In genomic region chr8:34325841-34326613, GRCm38 (mm10) we compare ENCODE assay signal across 8 mouse cellular contexts.
A peak's percentile ranks its signal among the peaks of the same experiment; 100 is the strongest.
DNase-seq lines count a peak whose midpoint lies in the region; ATAC-seq and TF ChIP-seq lines count a peak whose summit lies in the region.

No protein-coding gene starts in this region.

- H3K4me3 ChIP-seq in lung, embryonic 16.5 days (ENCODE audit: low read length) = peak overlapping the region; percentile 15
- H3K4me3 ChIP-seq in lung, adult 2 months (replicated peaks; ENCODE audit: extremely low read depth, low read depth, low read length) = no peak overlapping the region
- peak overlapping the region; percentile 10 for H3K4me3 ChIP-seq in hindbrain, postnatal 0 days (ENCODE audit: low read length)
- H3K4me3 ChIP-seq in midbrain, embryonic 11.5 days (ENCODE audit: low read depth, low read length) = peak overlapping the region; percentile 29
- H3K4me3 ChIP-seq in stomach, postnatal 0 days (ENCODE audit: low read depth, low read length) = no peak overlapping the region

- ATAC-seq in lung, embryonic 16.5 days (ENCODE audit: low read depth) = no peak
- ATAC-seq in hindbrain, postnatal 0 days = peak; percentile 90
- ATAC-seq in midbrain, embryonic 11.5 days (ENCODE audit: low FRiP score) = peak; percentile 84
- no peak for ATAC-seq in stomach, postnatal 0 days (ENCODE audit: low FRiP score, low TSS enrichment)

- H3K4me1 ChIP-seq in lung, embryonic 16.5 days (replicated peaks; ENCODE audit: control insufficient read depth, insufficient read depth, low read length) = peaks cover 11% of the 10 kb centered on the region
- no peaks in the 10 kb centered on the region for H3K4me1 ChIP-seq in lung, adult 2 months (ENCODE audit: control insufficient read depth, insufficient read depth, low read length)
- H3K4me1 ChIP-seq in hindbrain, postnatal 0 days (ENCODE audit: insufficient read depth, low read length) = peaks cover 8% of the 10 kb centered on the region; the same call in 1 of the 2 replicates
- peaks cover 23% of the 10 kb centered on the region for H3K4me1 ChIP-seq in midbrain, embryonic 11.5 days (ENCODE audit: control insufficient read depth, insufficient read depth, low read length)
- H3K4me1 ChIP-seq in stomach, postnatal 0 days (replicated peaks; ENCODE audit: control insufficient read depth, insufficient read depth) = no peaks in the 10 kb centered on the region

- peak overlapping the region; percentile 50 for H3K4me2 ChIP-seq in lung, embryonic 16.5 days (ENCODE audit: low read depth, low read length)
- H3K4me2 ChIP-seq in hindbrain, postnatal 0 days (ENCODE audit: low read depth, low read length) = peak overlapping the region; percentile 54
- H3K4me2 ChIP-seq in midbrain, embryonic 11.5 days = peak overlapping the region; percentile 65
- peak overlapping the region; percentile 35 for H3K4me2 ChIP-seq in stomach, postnatal 0 days (replicated peaks; ENCODE audit: low read depth)

- no peaks in the 10 kb centered on the region for H3K27me3 ChIP-seq in lung, embryonic 16.5 days (ENCODE audit: control insufficient read depth, insufficient read depth, low read depth, low read length)
- H3K27me3 ChIP-seq in hindbrain, postnatal 0 days (ENCODE audit: insufficient read depth, low read length) = no peaks in the 10 kb centered on the region
- no peaks in the 10 kb centered on the region for H3K27me3 ChIP-seq in midbrain, embryonic 11.5 days (ENCODE audit: control insufficient read depth, insufficient read depth, low read length)
- no peaks in the 10 kb centered on the region for H3K27me3 ChIP-seq in stomach, postnatal 0 days (ENCODE audit: control insufficient read depth, insufficient read depth, low read length)

- no peak for TF ChIP-seq CTCF in lung, adult 2 months (IDR thresholded peaks at IDR 0.05; ENCODE audit: insufficient read depth, low read length)
- TF ChIP-seq CTCF in hindbrain, postnatal 0 days (IDR thresholded peaks at IDR 0.05; ENCODE audit: low read depth) = no peak
- TF ChIP-seq CTCF in stomach, postnatal 0 days (IDR thresholded peaks at IDR 0.05; ENCODE audit: low read depth) = no peak

- 2% methylated on average over 14 of the region's 17 CpGs for WGBS in lung, embryonic 16.5 days
- WGBS in lung, adult 2 months = 14% methylated on average over 15 of the region's 17 CpGs
- 4% methylated on average over 14 of the region's 17 CpGs for WGBS in hindbrain, postnatal 0 days
- WGBS in midbrain, embryonic 11.5 days = 1% methylated on average over 14 of the region's 17 CpGs
- WGBS in stomach, postnatal 0 days = 5% methylated on average over 14 of the region's 17 CpGs

- no peak overlapping the region for H3K27ac ChIP-seq in lung, embryonic 16.5 days (ENCODE audit: low read length)
- H3K27ac ChIP-seq in hindbrain, postnatal 0 days = peak overlapping the region; percentile 73
- peak overlapping the region; percentile 67 for H3K27ac ChIP-seq in midbrain, embryonic 11.5 days (ENCODE audit: low read depth, low read length)
- H3K27ac ChIP-seq in stomach, postnatal 0 days (replicated peaks) = no peak overlapping the region

- H3K9me3 ChIP-seq in lung, embryonic 16.5 days (ENCODE audit: control insufficient read depth, low read length) = no peaks in the 10 kb centered on the region
- H3K9me3 ChIP-seq in hindbrain, postnatal 0 days (ENCODE audit: low read length) = no peaks in the 10 kb centered on the region
- H3K9me3 ChIP-seq in midbrain, embryonic 11.5 days (ENCODE audit: control insufficient read depth, low read length) = no peaks in the 10 kb centered on the region
- H3K9me3 ChIP-seq in stomach, postnatal 0 days (ENCODE audit: control insufficient read depth, low read length) = no peaks in the 10 kb centered on the region

- no peak overlapping the region for H3K9ac ChIP-seq in lung, embryonic 16.5 days (ENCODE audit: low read length)
- H3K9ac ChIP-seq in hindbrain, postnatal 0 days (replicated peaks; ENCODE audit: low read length) = peak overlapping the region; percentile 40; the same call in 1 of the 2 replicates
- H3K9ac ChIP-seq in midbrain, embryonic 11.5 days (ENCODE audit: low read length) = peak overlapping the region; percentile 52
- H3K9ac ChIP-seq in stomach, postnatal 0 days (ENCODE audit: low read length) = no peak overlapping the region

- DNase-seq in lung, adult 2 months = no peak
- DNase-seq in embryo, embryonic 11.5 days (ENCODE audit: low read depth, low spot score) = peak; percentile 29
- DNase-seq in hindbrain, postnatal 0 days (ENCODE audit: low spot score) = peak; percentile 87
- DNase-seq in midbrain, embryonic 11.5 days (ENCODE audit: low spot score, missing footprints) = peak; percentile 94
- DNase-seq in stomach, postnatal 0 days (ENCODE audit: low spot score) = peak; percentile 18
- DNase-seq in gastrocnemius, adult 18-20 months (ENCODE audit: low spot score) = no peak
- no peak for DNase-seq in heart, adult 18-20 months

- H3K36me3 ChIP-seq in lung, embryonic 16.5 days (ENCODE audit: control insufficient read depth, insufficient read depth, low read length) = no peaks in the 10 kb centered on the region
- no peaks in the 10 kb centered on the region for H3K36me3 ChIP-seq in hindbrain, postnatal 0 days (ENCODE audit: insufficient read depth, low read length)
- H3K36me3 ChIP-seq in midbrain, embryonic 11.5 days (ENCODE audit: control insufficient read depth, insufficient read depth, low read length) = no peaks in the 10 kb centered on the region
- H3K36me3 ChIP-seq in stomach, postnatal 0 days (ENCODE audit: control insufficient read depth, insufficient read depth, low read length) = no peaks in the 10 kb centered on the region

- no peak for TF ChIP-seq POLR2A in lung, adult 2 months (IDR thresholded peaks at IDR 0.05; ENCODE audit: borderline replicate concordance, extremely low read depth, low read depth, low read length)

- TF ChIP-seq EP300 in stomach, postnatal 0 days (optimal IDR thresholded peaks at IDR 0.05) = no peak

Comparison
In these comparisons a context has a peak if more than half of its experiments do, and no peak if none do; other contexts are left out.
1. H3K4me3 ChIP-seq: peak in lung, embryonic 16.5 days (single experiment), hindbrain, postnatal 0 days (single experiment) and midbrain, embryonic 11.5 days (single experiment); none in lung, adult 2 months (single experiment) and stomach, postnatal 0 days (single experiment).
2. ATAC-seq: peak in hindbrain, postnatal 0 days (single experiment) and midbrain, embryonic 11.5 days (single experiment); none in lung, embryonic 16.5 days (single experiment) and stomach, postnatal 0 days (single experiment).
3. H3K27ac ChIP-seq: peak in hindbrain, postnatal 0 days (single experiment) and midbrain, embryonic 11.5 days (single experiment); none in lung, embryonic 16.5 days (single experiment) and stomach, postnatal 0 days (single experiment).
4. H3K9ac ChIP-seq: peak in hindbrain, postnatal 0 days (single experiment) and midbrain, embryonic 11.5 days (single experiment); none in lung, embryonic 16.5 days (single experiment) and stomach, postnatal 0 days (single experiment).
5. DNase-seq: peak in embryo, embryonic 11.5 days (single experiment), hindbrain, postnatal 0 days (single experiment), midbrain, embryonic 11.5 days (single experiment) and stomach, postnatal 0 days (single experiment); none in lung, adult 2 months (single experiment), gastrocnemius, adult 18-20 months (single experiment) and heart, adult 18-20 months (0 of 2).
6. Peak in every context shown above with its lines, with median percentiles within 50 percentile points of each other: H3K4me2 ChIP-seq.